Mouse (Mus musculus) myocyte (in vitro differentiated cells): Measurements from ENCODE around the gene Capn5. TPM values are rescaled to one million over a fixed set of nuclear protein-coding genes. Genes with fewer than 3 reads are reported as not detected.
A peak's percentile ranks its signal among the peaks of the same experiment; 100 is the strongest.

Experiments
- H3K27me3 ChIP-seq: one replicate; pipeline ENCODE4 v1.6.1; 2011; ENCODE audit not compliant: control insufficient read depth, insufficient read depth, insufficient read length
- H3K36me3 ChIP-seq: one replicate; pipeline ENCODE4 v1.6.1; 2011; ENCODE audit not compliant: control insufficient read depth, insufficient read depth
- H3K4me2 ChIP-seq: one replicate; pipeline ENCODE4 v1.6.1; 2011; ENCODE audit warnings: low read depth, control low read depth
- H3K4me3 ChIP-seq: one replicate; pipeline ENCODE4 v1.5.1; 2011; ENCODE audit warnings: mild to moderate bottlenecking, control low read depth, moderate library complexity
- H3K79me2 ChIP-seq: one replicate; pipeline ENCODE4 v1.6.1; 2011; ENCODE audit not compliant: control insufficient read depth, insufficient read depth
- H3ac ChIP-seq: one replicate; pipeline ENCODE4 v1.6.1; 2011; ENCODE audit not compliant: control insufficient read depth, insufficient read length
- CEBPB ChIP-seq: IDR thresholded peaks from 2 replicates; pipeline ENCODE4 v1.6.1; 2011; ENCODE audit warnings: mild to moderate bottlenecking, moderate library complexity; ENCODE audit not compliant: poor library complexity, insufficient read depth, severe bottlenecking
- E2F4 ChIP-seq: IDR thresholded peaks from one replicate; pipeline ENCODE4 v1.6.1; 2011; ENCODE audit warnings: mild to moderate bottlenecking, control low read depth, moderate library complexity; ENCODE audit not compliant: insufficient read depth
- MAX ChIP-seq: IDR thresholded peaks from one replicate; pipeline ENCODE4 v1.6.1; 2011; ENCODE audit warnings: low read depth, mild to moderate bottlenecking, control low read depth
- MYOD1 ChIP-seq, 3 experiments: IDR thresholded peaks; one replicate each; pipeline ENCODE4 v1.6.1; 2011; ENCODE audit warnings: control low read depth in 2 of 3, low read depth in 2 of 3, mild to moderate bottlenecking in 2 of 3, moderate library complexity in 1 of 3; ENCODE audit not compliant: insufficient read length in 2 of 3, control insufficient read depth in 1 of 3
- MYOG ChIP-seq, 3 experiments: IDR thresholded peaks; one replicate each; pipeline ENCODE4 v1.6.1; 2011; ENCODE audit warnings: control low read depth in 2 of 3, low read depth in 2 of 3, mild to moderate bottlenecking in 2 of 3; ENCODE audit not compliant: insufficient read length in 2 of 3, control insufficient read depth in 1 of 3, insufficient read depth in 1 of 3
- POLR2AphosphoS2 ChIP-seq: IDR thresholded peaks from one replicate; pipeline ENCODE4 v1.6.1; 2011; ENCODE audit warnings: low read depth, control low read depth; ENCODE audit not compliant: insufficient read length
- REST ChIP-seq: IDR thresholded peaks from one replicate; pipeline ENCODE4 v1.6.1; 2011; ENCODE audit warnings: mild to moderate bottlenecking, control low read depth, moderate library complexity; ENCODE audit not compliant: insufficient read depth, insufficient read length
- SRF ChIP-seq: IDR thresholded peaks from one replicate; pipeline ENCODE4 v1.6.1; 2011; ENCODE audit warnings: low read depth; ENCODE audit not compliant: control insufficient read depth, insufficient read length
- TCF12 ChIP-seq: IDR thresholded peaks from one replicate; pipeline ENCODE4 v1.6.1; 2011; ENCODE audit warnings: mild to moderate bottlenecking, control low read depth; ENCODE audit not compliant: poor library complexity, insufficient read depth, severe bottlenecking
- TCF3 ChIP-seq: IDR thresholded peaks from one replicate; pipeline ENCODE4 v1.6.1; 2011; ENCODE audit warnings: low read depth, control low read depth; ENCODE audit not compliant: insufficient read length
- USF1 ChIP-seq: IDR thresholded peaks from one replicate; pipeline ENCODE4 v1.6.1; 2011; ENCODE audit warnings: low read depth, mild to moderate bottlenecking, control low read depth, moderate library complexity
- polyA plus RNA-seq: library from polyadenylated mRNA; unstranded; fragments of >200 nt; fragmentation: generic; extraction: Trizol; gene quantifications from one replicate; pipeline ENCODE4 v1.2.1, GENCODE M21; 2012; ENCODE audit warnings: missing spikeins

Capn5 gene
- polyA plus RNA-seq, 1 experiment = 6.2 TPM

GRCm38 (mm10) chr7:98148721-98149407, 29.2 kb downstream of the Capn5 start:
- Histone ChIP-seq H3K4me2 (no peak overlapping the region), H3K27me3 (peaks cover 5% of the 10 kb centered on the region), H3ac (no peak overlapping the region), H3K4me3 (no peak overlapping the region), H3K36me3 (no peaks in the 10 kb centered on the region), H3K79me2 (no peaks in the 10 kb centered on the region)
- TF ChIP-seq MYOG (IDR thresholded peaks at IDR 0.05; ENCODE audit: control insufficient read depth in 1 of 3, insufficient read depth in 1 of 3, insufficient read length in 2 of 3, low read depth in 2 of 3) (no peak), TCF3 (no peak), USF1 (no peak), MYOD1 (IDR thresholded peaks at IDR 0.05; ENCODE audit: control insufficient read depth in 1 of 3, insufficient read length in 2 of 3, low read depth in 2 of 3) (no peak), E2F4 (no peak), POLR2AphosphoS2 (no peak), SRF (no peak), REST (no peak), CEBPB (no peak)

DNA sequence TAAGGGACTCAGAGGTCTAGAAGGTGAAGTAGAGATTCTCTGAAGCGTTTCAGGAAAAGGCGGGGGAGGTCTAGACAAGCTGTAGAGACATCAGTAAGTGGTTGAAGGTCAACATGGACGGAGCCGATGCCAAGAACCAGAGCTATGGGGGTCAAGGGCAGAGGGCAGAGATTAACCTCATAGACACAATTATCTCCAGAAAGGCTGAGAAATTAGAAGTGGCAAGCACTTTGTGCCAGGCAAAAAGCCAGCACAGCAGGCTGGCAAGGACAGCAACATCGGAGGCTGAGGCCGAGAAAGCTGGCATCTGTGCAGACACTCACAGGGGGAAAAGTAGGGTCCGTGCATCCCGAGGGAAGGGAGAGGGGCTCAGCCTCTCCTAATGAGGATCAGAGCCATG, 30.3 kb downstream of the Capn5 start:
- Histone ChIP-seq H3K79me2 (no peaks in the 10 kb centered on the region), H3K36me3 (no peaks in the 10 kb centered on the region), H3K27me3 (peaks cover 14% of the 10 kb centered on the region), H3K4me2 (no peak overlapping the region), H3K4me3 (no peak overlapping the region), H3ac (no peak overlapping the region)
- TF ChIP-seq E2F4 (no peak), TCF3 (no peak), TCF12 (no peak)

DNA sequence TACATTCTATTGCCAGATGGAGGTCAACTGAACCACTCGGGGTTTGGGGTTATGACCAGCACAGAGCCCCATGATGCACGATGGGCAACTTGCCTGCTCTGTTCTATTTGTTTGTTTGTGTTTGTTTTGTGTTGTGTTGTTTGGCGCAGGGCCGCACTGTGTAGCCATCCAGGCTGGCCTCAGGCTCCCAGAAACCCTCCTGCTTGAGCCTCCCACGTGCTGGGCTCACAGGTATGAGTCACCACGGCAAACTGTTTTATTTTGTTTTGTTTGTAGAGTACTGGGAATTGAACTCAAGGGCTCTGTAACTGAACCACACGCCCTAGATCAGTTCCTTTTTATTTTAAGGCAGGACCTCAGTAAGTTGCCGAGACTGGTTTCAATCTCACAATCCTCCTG, 31.6 kb downstream of the Capn5 start:
- no peaks in the 10 kb centered on the region for H3K79me2 ChIP-seq
- H3ac ChIP-seq = no peak overlapping the region
- H3K4me2 ChIP-seq = peak overlapping the region; percentile 30
- H3K36me3 ChIP-seq = no peaks in the 10 kb centered on the region
- peaks cover 14% of the 10 kb centered on the region for H3K27me3 ChIP-seq
- TF ChIP-seq TCF12 (no peak), MYOG (IDR thresholded peaks at IDR 0.05; ENCODE audit: control insufficient read depth in 1 of 3, insufficient read depth in 1 of 3, insufficient read length in 2 of 3, low read depth in 2 of 3) (no peak), REST (no peak), USF1 (peak; percentile 5), MYOD1 (IDR thresholded peaks at IDR 0.05; ENCODE audit: control insufficient read depth in 1 of 3, insufficient read length in 2 of 3, low read depth in 2 of 3) (no peak), SRF (no peak), E2F4 (no peak)
- H3K4me3 ChIP-seq = no peak overlapping the region

DNA sequence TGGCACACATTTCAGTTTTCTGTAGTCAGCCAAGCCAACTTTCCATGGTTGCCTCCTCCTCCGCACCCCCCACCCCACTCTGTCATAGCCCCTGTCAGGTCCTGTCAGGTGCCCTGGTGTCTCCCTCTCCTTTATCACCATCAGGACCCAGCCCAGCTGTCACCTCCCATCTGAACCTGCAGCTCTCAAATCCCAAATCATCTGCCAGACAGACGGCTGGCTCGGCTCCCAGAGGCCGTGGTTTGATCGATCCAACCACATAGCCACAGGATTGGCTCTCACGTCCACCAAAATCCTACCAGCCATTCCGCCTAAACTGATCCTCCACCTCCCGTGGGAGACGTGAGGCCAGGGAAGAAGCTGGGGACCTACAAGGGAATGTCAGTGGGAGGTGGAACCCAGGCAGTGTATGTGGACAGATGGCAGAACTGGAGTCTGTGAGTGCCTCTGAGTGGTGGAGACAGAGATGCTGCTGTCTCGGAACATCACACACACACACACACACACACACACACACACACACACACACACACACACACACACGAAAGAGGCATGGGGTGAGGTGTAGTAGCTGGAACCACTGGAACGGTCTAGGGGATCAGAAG, 32.1 kb downstream of the Capn5 start:
- H3K4me3 ChIP-seq = no peak overlapping the region
- H3K79me2 ChIP-seq = no peaks in the 10 kb centered on the region
- H3K36me3 ChIP-seq = no peaks in the 10 kb centered on the region
- peaks cover 14% of the 10 kb centered on the region for H3K27me3 ChIP-seq
- TF ChIP-seq MYOD1 (IDR thresholded peaks at IDR 0.05; ENCODE audit: control insufficient read depth in 1 of 3, insufficient read length in 2 of 3, low read depth in 2 of 3) (peak in 2 of 3 experiments; percentile 33 to 64), POLR2AphosphoS2 (no peak), MAX (no peak), SRF (no peak), REST (no peak)
- H3K4me2 ChIP-seq = peak overlapping the region; percentile 30
- H3ac ChIP-seq = no peak overlapping the region

GRCm38 (mm10) chr7:98145402-98145801, 32.7 kb downstream of the Capn5 start, which contains the start of gene Omp:
TSS of gene Omp (minus strand) at chr7:98145502.
- Histone ChIP-seq H3K79me2 (no peaks in the 10 kb centered on the region), H3K4me2 (peak within 1 kb of the TSS; percentile 30), H3ac (no peak within 1 kb of the TSS), H3K4me3 (no peak within 1 kb of the TSS), H3K36me3 (no peaks in the 10 kb centered on the region), H3K27me3 (peaks cover 14% of the 10 kb centered on the region)
- TF ChIP-seq TCF3 (no peak), SRF (no peak), MYOG (IDR thresholded peaks at IDR 0.05; ENCODE audit: control insufficient read depth in 1 of 3, insufficient read depth in 1 of 3, insufficient read length in 2 of 3, low read depth in 2 of 3) (no peak), MAX (no peak), MYOD1 (IDR thresholded peaks at IDR 0.05; ENCODE audit: control insufficient read depth in 1 of 3, insufficient read length in 2 of 3, low read depth in 2 of 3) (no peak), POLR2AphosphoS2 (no peak), E2F4 (no peak)
